Mouse (Mus musculus) ES-E14 (cell line): ENCODE measurements around the gene Rtp3. TPM values are rescaled to one million over a fixed set of nuclear protein-coding genes. Genes with fewer than 3 reads are reported as not detected.

ENCODE experiments used
- DNase-seq: peaks from one replicate; pipeline ENCODE4 v3.0.0-alpha.2; 2013; ENCODE audit warnings: low read depth, low spot score
- H3K27ac ChIP-seq: 2 replicates; pipeline ENCODE4 v1.5.1; 2012; ENCODE audit warnings: low read depth, mild to moderate bottlenecking, low read length, moderate library complexity, mixed read lengths; ENCODE audit not compliant: poor library complexity, insufficient read depth, severe bottlenecking
- H3K36me3 ChIP-seq: 2 replicates; pipeline ENCODE4 v1.6.1; 2012; ENCODE audit warnings: mild to moderate bottlenecking, low read length, moderate library complexity, mixed read lengths; ENCODE audit not compliant: control insufficient read depth, poor library complexity, insufficient read depth, severe bottlenecking
- H3K4me1 ChIP-seq, 2 experiments: fragments of 150-350 bp in 1 of 2; sonication (generic) in 1 of 2; 2 replicates each; pipeline ENCODE4 v1.6.1; 2012; ENCODE audit warnings: low read length in 2 of 2, mild to moderate bottlenecking in 1 of 2, mixed read lengths in 1 of 2; ENCODE audit not compliant: control insufficient read depth in 2 of 2, insufficient read depth in 2 of 2, poor library complexity in 1 of 2
- H3K4me3 ChIP-seq, 2 experiments: fragments of 150-350 bp in 1 of 2; sonication (generic) in 1 of 2; 2 replicates each; pipeline ENCODE4 v1.5.1; 2012; ENCODE audit warnings: low read length in 2 of 2, low read depth in 1 of 2, mild to moderate bottlenecking in 1 of 2, mixed read lengths in 1 of 2; ENCODE audit not compliant: insufficient read depth in 1 of 2, poor library complexity in 1 of 2, severe bottlenecking in 1 of 2
- H3K9ac ChIP-seq: 2 replicates; pipeline ENCODE4 v1.6.1; 2012; ENCODE audit warnings: low read depth, mild to moderate bottlenecking, low read length, mixed read lengths; ENCODE audit not compliant: poor library complexity, insufficient read depth, severe bottlenecking
- H3K9me3 ChIP-seq: fragments of 150-350 bp; sonication (generic); 2 replicates; pipeline ENCODE4 v1.6.1; 2012; ENCODE audit warnings: low read depth, mild to moderate bottlenecking, low read length; ENCODE audit not compliant: control insufficient read depth, insufficient read depth
- CHD2 ChIP-seq: IDR thresholded peaks from 2 replicates; pipeline ENCODE4 v1.6.1; 2014; ENCODE audit warnings: mild to moderate bottlenecking, low read depth, low read length, inconsistent platforms
- HCFC1 ChIP-seq: IDR thresholded peaks from 2 replicates; pipeline ENCODE4 v1.6.1; 2012; ENCODE audit warnings: low read length, inconsistent platforms, borderline replicate concordance; ENCODE audit not compliant: insufficient read depth
- MAFK ChIP-seq: IDR thresholded peaks from 2 replicates; pipeline ENCODE4 v1.6.1; 2014; ENCODE audit warnings: mild to moderate bottlenecking, low read depth, low read length, inconsistent platforms; ENCODE audit not compliant: insufficient read depth
- ZC3H11A ChIP-seq: IDR thresholded peaks from 2 replicates; pipeline ENCODE4 v1.6.1; 2012; ENCODE audit warnings: low read depth, mild to moderate bottlenecking, inconsistent platforms, low read length, borderline replicate concordance
- ZNF384 ChIP-seq: IDR thresholded peaks from 2 replicates; pipeline ENCODE4 v1.6.1; 2012; ENCODE audit warnings: low read depth, low read length, inconsistent platforms
- in situ Hi-C, 2 experiments: fragments of 600-800 bp; cut with MboI; formaldehyde crosslinking; loops; one replicate each; pipeline ENCODE4 v1.15.1; 2025; ENCODE audit warnings: low sequenced_read_pairs in 2 of 2, inconsistent platforms in 1 of 2; ENCODE audit not compliant: unreplicated experiment in 2 of 2
- total RNA-seq: library from RNA; depleted of rRNA; stranded (reverse); fragments of 300-350 nt; gene quantifications from 2 replicates; pipeline ENCODE4 v1.2.3, GENCODE M21; 2012

Rtp3 gene
- total RNA-seq, 1 experiment, result 0.62 TPM

GRCm38 (mm10) chr9:110979411-110979810 lies 11.0 kb downstream of the Rtp3 start:
- Histone ChIP-seq H3K4me1 (peaks cover 4 to 8% of the 10 kb centered on the region in 2 experiments; a peak in 2 of 4 replicates), H3K4me3 (peak overlapping the region; percentile 65 to 78), H3K9ac (peak overlapping the region; percentile 42; the same call in 1 of the 2 replicates), H3K27ac (no peak overlapping the region), H3K9me3 (no peaks in the 10 kb centered on the region), H3K36me3 (peaks cover 12% of the 10 kb centered on the region)
- peak; percentile 54 for DNase-seq
- no peak for TF ChIP-seq HCFC1
- no peak for TF ChIP-seq ZNF384
- in situ Hi-C loops, result no loop called here

- TF ChIP-seq ZNF384 (no peak), CHD2 (no peak), HCFC1 (no peak), ZC3H11A (no peak), MAFK (no peak)
- Histone ChIP-seq H3K4me3 (peak overlapping the region in 1 of 2 experiments; percentile 55; a peak in 2 of 4 replicates), H3K4me1 (peaks cover 2 to 8% of the 10 kb centered on the region in 2 experiments), H3K9me3 (no peaks in the 10 kb centered on the region), H3K9ac (peak overlapping the region; percentile 82; the same call in 1 of the 2 replicates), H3K36me3 (peaks cover 3% of the 10 kb centered on the region), H3K27ac (no peak overlapping the region; the same call in 1 of the 2 replicates)
- in situ Hi-C loops, result no loop called here
- no peak for DNase-seq
Measured at GRCm38 (mm10) chr9:110965910-110966231, 24.5 kb downstream of the Rtp3 start.

- DNase-seq, result peak; percentile 69
- TF ChIP-seq ZC3H11A, result no peak
- TF ChIP-seq MAFK, result no peak
- no peak for TF ChIP-seq CHD2
- TF ChIP-seq ZNF384, result no peak
- TF ChIP-seq HCFC1, result no peak
- H3K36me3 ChIP-seq, result peaks cover 3% of the 10 kb centered on the region
- H3K9me3 ChIP-seq, result no peaks in the 10 kb centered on the region
- H3K4me3 ChIP-seq, result peak overlapping the region; percentile 55 to 65
- in situ Hi-C loops, result no loop called here
- peak overlapping the region; percentile 82 for H3K9ac ChIP-seq
- peaks cover 4 to 10% of the 10 kb centered on the region in 2 experiments for H3K4me1 ChIP-seq
- peak overlapping the region; percentile 89 for H3K27ac ChIP-seq
Measured at GRCm38 (mm10) chr9:110965062-110965909, 25.1 kb downstream of the Rtp3 start.

- no peak for DNase-seq
- Histone ChIP-seq H3K36me3 (no peaks in the 10 kb centered on the region; the same call in none of the 2 replicates), H3K9ac (no peak overlapping the region; the same call in 1 of the 2 replicates), H3K4me1 (peaks cover 8 to 14% of the 10 kb centered on the region in 2 experiments), H3K4me3 (no peak overlapping the region), H3K27ac (no peak overlapping the region), H3K9me3 (no peaks in the 10 kb centered on the region)
- in situ Hi-C loops, result no loop called here
- TF ChIP-seq HCFC1, result no peak
Measured at GRCm38 (mm10) chr9:110963566-110964115, 26.7 kb downstream of the Rtp3 start.
